In the genomic region with DNA sequence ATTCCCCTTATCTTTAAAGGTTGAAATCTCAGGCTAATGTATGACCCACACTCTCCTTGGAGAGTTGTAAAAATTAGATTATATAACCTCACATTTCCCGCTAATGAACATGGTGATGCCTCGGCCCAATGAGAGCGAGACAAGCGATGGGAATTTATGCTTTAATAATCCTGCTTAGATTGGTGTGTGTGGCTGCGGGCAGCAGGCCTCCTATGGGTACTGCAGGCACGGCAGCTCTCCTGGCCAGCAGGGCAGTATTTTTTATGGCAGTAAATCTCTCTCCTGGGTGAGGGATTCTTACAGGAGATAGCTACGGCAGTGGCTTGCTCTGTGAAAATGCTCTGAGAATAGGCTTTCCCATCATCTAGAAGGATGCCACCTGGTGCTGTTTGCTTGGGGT, we compare ENCODE assay signal across 15 mouse cellular contexts.
"Had no signal": no experiment of that assay in that cellular context is flagged by ENCODE, and none has a peak within 500 bp of the region (broad histone marks: within the 10 kb centered on the region; RNA-seq: fewer than 3 reads in every experiment).

No protein-coding gene starts in this region.

- DNase-seq: retina, postnatal 1 day; right cerebral cortex, adult 18-20 months; right cerebral cortex, postnatal 14 days; right cerebral cortex, postnatal 25 days; right cerebral cortex, postnatal 4 days; spleen, adult 18-20 months; thymus, adult 18-20 months; thymus, adult 2 months; thymus, postnatal 14 days; thymus, postnatal 25 days; thymus, postnatal 36 days; thymus, postnatal 4 days had no signal

- H3K9ac ChIP-seq: neural tube, embryonic 12.5 days; stomach, embryonic 15.5 days had no signal

- H3K27ac ChIP-seq: neural tube, embryonic 12.5 days; stomach, embryonic 15.5 days; stomach, postnatal 0 days had no signal

- H3K4me3 ChIP-seq: neural tube, embryonic 12.5 days; stomach, embryonic 15.5 days had no signal

- H3K9me3 ChIP-seq: neural tube, embryonic 12.5 days; stomach, embryonic 15.5 days had no signal

- H3K4me2 ChIP-seq: neural tube, embryonic 12.5 days; stomach, embryonic 15.5 days had no signal

- H3K27me3 ChIP-seq: neural tube, embryonic 12.5 days; stomach, embryonic 15.5 days had no signal

- H3K36me3 ChIP-seq: neural tube, embryonic 12.5 days; stomach, embryonic 15.5 days had no signal
